Comparison of ENCODE assay signal across 25 mouse cellular contexts in the genomic region with DNA sequence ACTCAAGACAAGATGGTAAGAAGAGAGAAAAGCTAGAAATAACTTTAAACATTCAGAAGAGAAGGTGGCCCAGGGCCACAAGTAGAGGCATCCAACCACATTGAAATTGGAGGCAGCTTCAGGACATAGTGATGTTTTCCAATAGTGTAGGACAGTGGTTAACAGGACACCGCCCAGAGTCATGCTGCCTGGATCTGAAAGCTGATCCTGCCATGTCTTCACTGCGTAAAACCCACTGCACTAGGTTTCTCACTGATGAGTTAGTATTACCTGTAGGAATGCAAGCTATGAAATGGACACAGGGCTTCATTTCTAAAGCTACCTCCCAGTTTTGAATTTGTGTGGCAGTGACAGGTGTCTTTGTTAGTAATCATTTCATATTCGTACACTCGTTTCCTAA.
"Had no signal": no experiment of that assay in that cellular context is flagged by ENCODE, and none has a peak within 500 bp of the region (broad histone marks: within the 10 kb centered on the region; RNA-seq: fewer than 3 reads in every experiment).

No protein-coding gene starts in this region.

- H3K4me2 ChIP-seq: heart, embryonic 11.5 days; heart, embryonic 13.5 days; heart, embryonic 15.5 days; hindbrain, embryonic 13.5 days; hindbrain, embryonic 15.5 days; kidney, embryonic 15.5 days; limb, embryonic 13.5 days; limb, embryonic 15.5 days; liver, embryonic 12.5 days had no signal

- H3K27me3 ChIP-seq: heart, embryonic 13.5 days; heart, embryonic 15.5 days; hindbrain, embryonic 13.5 days; hindbrain, embryonic 15.5 days; kidney, embryonic 15.5 days; limb, embryonic 13.5 days; limb, embryonic 15.5 days; liver, embryonic 12.5 days had no signal

- H3K4me3 ChIP-seq: heart, adult 2 months; heart, embryonic 13.5 days; heart, embryonic 15.5 days; hindbrain, embryonic 13.5 days; hindbrain, embryonic 15.5 days; kidney, embryonic 15.5 days; limb, embryonic 13.5 days; limb, embryonic 15.5 days; liver, embryonic 12.5 days had no signal

- H3K9ac ChIP-seq: heart, embryonic 13.5 days; heart, embryonic 15.5 days; hindbrain, embryonic 13.5 days; hindbrain, embryonic 15.5 days; kidney, embryonic 15.5 days; limb, embryonic 13.5 days; limb, embryonic 15.5 days; liver, embryonic 12.5 days; liver, embryonic 14.5 days had no signal

- DNase-seq: heart, adult 11 months; heart, adult 2 months; heart, postnatal 14 days; heart, postnatal 36 days; kidney, adult 11 months; kidney, adult 2 months; kidney, adult 9 months; kidney, postnatal 14 days; kidney, postnatal 36 days; layer of hippocampus, adult 9-11 months; layer of hippocampus, postnatal 36 days; left cerebral cortex, postnatal 4 days had no signal

- H3K27ac ChIP-seq: heart, adult 2 months; heart, embryonic 13.5 days; heart, embryonic 15.5 days; hindbrain, embryonic 13.5 days; hindbrain, embryonic 15.5 days; hindbrain, postnatal 0 days; kidney, embryonic 15.5 days; kidney, postnatal 0 days; limb, embryonic 13.5 days; limb, embryonic 15.5 days; liver, embryonic 12.5 days; liver, embryonic 14.5 days had no signal

- H3K9me3 ChIP-seq: heart, embryonic 13.5 days; heart, embryonic 15.5 days; hindbrain, embryonic 13.5 days; hindbrain, embryonic 15.5 days; kidney, embryonic 15.5 days; limb, embryonic 13.5 days; limb, embryonic 15.5 days; liver, embryonic 12.5 days had no signal

- ATAC-seq: hindbrain, postnatal 0 days; intestine, embryonic 16.5 days; liver, embryonic 12.5 days had no signal

- H3K4me1 ChIP-seq: heart, embryonic 13.5 days; heart, embryonic 15.5 days; hindbrain, embryonic 13.5 days; hindbrain, embryonic 15.5 days; kidney, embryonic 15.5 days; limb, embryonic 15.5 days; liver, embryonic 12.5 days had no signal

- H3K36me3 ChIP-seq: heart, embryonic 13.5 days; heart, embryonic 15.5 days; hindbrain, embryonic 13.5 days; hindbrain, embryonic 15.5 days; kidney, embryonic 15.5 days; limb, embryonic 13.5 days; limb, embryonic 15.5 days; liver, embryonic 12.5 days had no signal
